Mouse (Mus musculus) testis, adult 2 months (tissue): ENCODE measurements around the gene Anp32e. TPM values are rescaled to one million over a fixed set of nuclear protein-coding genes. Genes with fewer than 3 reads are reported as not detected.
A peak's percentile ranks its signal among the peaks of the same experiment; 100 is the strongest.
"Not testable (repeated sequence)": the region's sequence is repeated elsewhere in the genome, so short reads cannot be mapped to it uniquely, and the experiment has no call there.

Source experiments
- H3K27ac ChIP-seq: fragments of 200-500 bp; 2 replicates; pipeline ENCODE4 v1.5.1; 2012; ENCODE audit warnings: low read depth, low read length; ENCODE audit not compliant: control insufficient read depth, insufficient read depth
- H3K27me3 ChIP-seq: fragments of 200-500 bp; 2 replicates; pipeline ENCODE4 v1.6.1; 2012; ENCODE audit warnings: mild to moderate bottlenecking, low read length, moderate library complexity; ENCODE audit not compliant: control insufficient read depth, insufficient read depth
- H3K36me3 ChIP-seq: fragments of 200-500 bp; 2 replicates; pipeline ENCODE4 v1.6.1; 2012; ENCODE audit warnings: mild to moderate bottlenecking, low read length; ENCODE audit not compliant: control insufficient read depth, insufficient read depth
- H3K4me1 ChIP-seq: fragments of 200-500 bp; 2 replicates; pipeline ENCODE4 v1.6.1; 2012; ENCODE audit warnings: low read length; ENCODE audit not compliant: control insufficient read depth, insufficient read depth
- H3K4me3 ChIP-seq: fragments of 200-500 bp; 2 replicates; pipeline ENCODE4 v1.5.1; 2012; ENCODE audit warnings: low read depth, mild to moderate bottlenecking, low read length, moderate library complexity, mixed read lengths; ENCODE audit not compliant: control insufficient read depth
- CTCF ChIP-seq: fragments of 200-500 bp; IDR thresholded peaks from 2 replicates; pipeline ENCODE4 v1.5.1; 2012; ENCODE audit warnings: low read depth, mild to moderate bottlenecking, inconsistent platforms, low read length, moderate library complexity; ENCODE audit not compliant: control insufficient read depth, insufficient read depth, insufficient replicate concordance
- POLR2A ChIP-seq: fragments of 200-500 bp; IDR thresholded peaks from 2 replicates; pipeline ENCODE4 v1.6.1; 2012; ENCODE audit warnings: low read depth, mild to moderate bottlenecking, inconsistent platforms, low read length, moderate library complexity; ENCODE audit not compliant: control insufficient read depth
- polyA plus RNA-seq: library from polyadenylated mRNA; depleted of rRNA; stranded (reverse); fragments of >200 nt; gene quantifications from 2 replicates; pipeline ENCODE4 v1.2.3, GENCODE M21; 2012

Anp32e gene
- polyA plus RNA-seq, 1 experiment, result 6.0 TPM

DNA sequence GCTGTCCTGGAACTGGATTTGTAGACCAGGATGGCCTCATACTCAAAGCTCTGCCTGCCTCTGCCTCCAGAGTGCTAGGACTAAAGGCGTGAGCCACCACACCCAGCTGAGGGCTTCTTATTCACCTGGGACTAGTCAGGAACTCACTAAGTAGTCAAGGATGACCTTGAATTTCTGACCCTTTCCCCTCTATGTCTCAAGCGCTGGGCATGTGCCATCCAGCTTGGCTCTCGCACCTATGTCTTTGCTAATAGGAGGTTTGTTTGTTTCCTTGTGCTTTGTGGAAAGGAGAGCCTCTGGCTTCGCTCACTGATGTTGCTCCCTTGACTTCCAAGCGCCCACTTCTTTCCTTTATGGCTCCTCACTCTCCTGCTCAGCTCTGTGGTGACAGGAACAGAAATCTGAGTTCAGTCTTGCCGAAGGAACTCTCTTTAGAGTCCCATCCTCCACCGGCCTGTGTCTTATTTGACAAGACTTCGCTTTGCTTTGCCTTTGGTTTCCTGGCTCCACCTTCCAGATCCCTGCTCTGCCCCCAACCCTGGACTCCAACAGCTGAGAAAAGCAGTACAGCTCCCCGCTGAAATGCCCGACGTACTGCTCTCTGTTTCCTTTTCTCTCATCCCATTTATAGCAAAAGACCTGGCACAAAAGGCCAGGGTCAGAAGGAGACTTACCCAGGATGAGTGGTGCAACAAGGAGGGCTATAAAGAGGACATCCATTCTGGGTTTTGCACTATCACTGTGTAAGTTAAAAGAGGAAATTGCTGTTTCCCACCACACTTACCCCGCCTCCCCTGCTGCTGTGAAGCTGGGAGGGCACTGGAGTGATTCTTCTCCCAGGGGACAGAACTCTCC, 37.6 kb upstream of the Anp32e start, which contains the start of gene BC028528:
TSS of gene BC028528 (minus strand) at position 795 of the 855 bp plus-strand sequence.
- Histone ChIP-seq H3K36me3 (no peaks in the 10 kb centered on the region), H3K4me3 (no peak within 1 kb of the TSS; the same call in none of the 2 replicates), H3K27me3 (no peaks in the 10 kb centered on the region), H3K4me1 (peaks cover 5% of the 10 kb centered on the region), H3K27ac (peak within 1 kb of the TSS; percentile 73)
- TF ChIP-seq CTCF (no peak), POLR2A (no peak)

DNA sequence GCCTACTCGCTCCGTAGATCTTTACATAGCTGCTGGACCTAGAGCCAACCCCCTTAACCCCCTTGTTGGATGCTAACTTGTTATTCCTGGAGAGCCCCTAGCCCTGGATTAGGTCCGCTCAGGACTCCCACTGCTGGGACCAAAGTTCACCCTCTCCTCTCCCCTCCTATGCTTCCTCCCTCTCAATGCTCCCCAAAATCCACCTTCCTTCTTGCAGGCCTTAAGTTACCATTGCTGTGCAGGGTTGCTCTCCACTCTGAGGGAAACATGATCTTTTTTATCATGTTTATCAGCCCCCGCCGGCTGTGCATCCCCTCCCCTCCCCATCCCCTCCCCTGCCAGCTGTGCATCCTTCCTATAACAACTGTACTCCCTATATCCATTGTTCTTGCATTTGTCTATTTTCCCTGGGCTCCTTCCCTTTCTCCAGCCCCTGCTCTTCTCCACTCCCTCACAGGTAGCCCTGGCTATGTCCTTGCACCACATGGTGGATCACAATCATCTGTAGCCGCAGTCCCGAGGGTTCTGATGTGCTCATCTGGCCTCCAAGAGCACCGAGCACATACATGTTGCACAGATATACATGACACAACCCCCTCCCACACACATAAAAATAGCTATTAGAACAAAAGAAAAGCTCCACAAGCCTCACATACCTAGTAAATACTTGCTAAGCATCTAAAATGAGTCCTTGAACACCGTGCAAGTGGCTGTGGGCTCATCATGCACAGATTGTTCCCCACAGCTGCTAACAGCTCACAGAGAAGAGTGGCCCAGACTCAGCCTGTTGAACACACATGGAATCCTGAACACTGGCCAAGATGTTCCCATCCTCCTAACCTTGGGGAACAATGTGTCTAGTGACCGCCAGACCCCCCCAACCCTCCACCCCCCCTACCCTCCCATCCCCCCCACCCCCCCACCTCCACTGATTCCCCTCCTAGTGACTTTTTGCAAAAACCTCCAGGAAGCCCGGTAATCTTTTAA, 36.7 kb upstream of the Anp32e start:
- peaks cover 5% of the 10 kb centered on the region for H3K4me1 ChIP-seq
- no peaks in the 10 kb centered on the region for H3K36me3 ChIP-seq
- TF ChIP-seq POLR2A, result no peak
- no peak for TF ChIP-seq CTCF
- H3K27me3 ChIP-seq, result no peaks in the 10 kb centered on the region
- no peak overlapping the region for H3K4me3 ChIP-seq
- peak overlapping the region; percentile 73 for H3K27ac ChIP-seq

DNA sequence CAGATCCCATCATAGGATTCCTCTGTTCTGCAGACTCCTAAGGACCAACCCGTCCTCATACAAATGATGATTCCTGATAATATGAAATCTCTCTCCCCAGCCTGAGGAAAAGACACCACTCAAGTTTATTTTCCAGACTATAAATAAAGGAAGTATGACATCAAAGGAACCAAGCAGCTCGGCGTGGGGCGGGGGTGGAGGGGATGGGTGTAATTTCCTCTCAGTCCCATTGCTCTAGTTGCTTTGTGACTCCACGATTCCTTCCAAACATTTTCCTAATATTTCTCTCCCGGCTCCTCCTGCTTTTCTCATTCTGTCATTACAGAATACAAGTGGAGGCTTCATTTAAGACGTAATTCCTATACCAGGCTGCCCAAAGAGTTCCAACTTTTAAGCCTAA, 35.9 kb upstream of the Anp32e start:
- no peaks in the 10 kb centered on the region for H3K27me3 ChIP-seq
- peak overlapping the region; percentile 63; the same call in 1 of the 2 replicates for H3K27ac ChIP-seq
- H3K36me3 ChIP-seq, result no peaks in the 10 kb centered on the region
- peaks cover 5% of the 10 kb centered on the region for H3K4me1 ChIP-seq
- TF ChIP-seq CTCF, result no peak
- no peak for TF ChIP-seq POLR2A
- no peak overlapping the region; the same call in 1 of the 2 replicates for H3K4me3 ChIP-seq

DNA sequence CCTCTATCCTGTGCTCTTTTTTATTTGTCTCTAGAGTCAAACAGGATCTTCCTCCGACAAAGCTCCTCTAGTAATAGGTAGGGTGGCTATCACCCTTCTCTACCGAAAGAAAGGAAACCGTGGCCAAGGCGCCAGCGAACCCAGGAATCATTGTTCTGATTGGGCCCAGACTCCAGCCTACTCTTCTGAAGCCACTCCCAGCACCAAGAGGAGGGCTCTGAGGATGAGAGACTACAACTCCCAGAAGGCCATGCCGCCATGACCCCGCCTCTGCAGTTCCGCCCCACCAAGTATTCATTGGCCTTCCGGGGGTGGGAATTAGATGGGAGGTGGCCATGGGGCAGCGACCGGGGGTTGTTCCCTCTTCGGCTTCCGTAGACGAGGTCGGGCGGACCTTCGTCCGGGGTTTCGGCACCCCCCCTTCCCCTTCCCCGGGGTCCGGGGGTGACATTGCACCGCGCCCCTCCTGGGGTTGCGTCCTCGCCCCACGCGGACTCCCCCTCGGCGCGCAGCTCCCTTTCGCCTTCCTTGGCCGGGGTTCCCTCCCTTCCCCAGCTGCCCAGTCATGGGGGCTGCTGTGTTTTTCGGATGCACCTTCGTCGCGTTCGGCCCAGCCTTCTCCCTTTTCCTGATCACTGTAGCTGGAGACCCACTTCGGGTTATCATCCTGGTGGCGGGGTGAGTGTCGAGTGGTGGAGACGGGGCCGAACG, 35.3 kb upstream of the Anp32e start, which contains the start of gene Aph1a:
TSS of gene Aph1a (plus strand) at position 364 of the 711 bp plus-strand sequence.
- not testable (repeated sequence) for H3K36me3 ChIP-seq, H3K27me3 ChIP-seq, H3K4me1 ChIP-seq
- H3K27ac ChIP-seq, result peak within 1 kb of the TSS; percentile 85
- peak within 1 kb of the TSS; percentile 84 for H3K4me3 ChIP-seq

DNA sequence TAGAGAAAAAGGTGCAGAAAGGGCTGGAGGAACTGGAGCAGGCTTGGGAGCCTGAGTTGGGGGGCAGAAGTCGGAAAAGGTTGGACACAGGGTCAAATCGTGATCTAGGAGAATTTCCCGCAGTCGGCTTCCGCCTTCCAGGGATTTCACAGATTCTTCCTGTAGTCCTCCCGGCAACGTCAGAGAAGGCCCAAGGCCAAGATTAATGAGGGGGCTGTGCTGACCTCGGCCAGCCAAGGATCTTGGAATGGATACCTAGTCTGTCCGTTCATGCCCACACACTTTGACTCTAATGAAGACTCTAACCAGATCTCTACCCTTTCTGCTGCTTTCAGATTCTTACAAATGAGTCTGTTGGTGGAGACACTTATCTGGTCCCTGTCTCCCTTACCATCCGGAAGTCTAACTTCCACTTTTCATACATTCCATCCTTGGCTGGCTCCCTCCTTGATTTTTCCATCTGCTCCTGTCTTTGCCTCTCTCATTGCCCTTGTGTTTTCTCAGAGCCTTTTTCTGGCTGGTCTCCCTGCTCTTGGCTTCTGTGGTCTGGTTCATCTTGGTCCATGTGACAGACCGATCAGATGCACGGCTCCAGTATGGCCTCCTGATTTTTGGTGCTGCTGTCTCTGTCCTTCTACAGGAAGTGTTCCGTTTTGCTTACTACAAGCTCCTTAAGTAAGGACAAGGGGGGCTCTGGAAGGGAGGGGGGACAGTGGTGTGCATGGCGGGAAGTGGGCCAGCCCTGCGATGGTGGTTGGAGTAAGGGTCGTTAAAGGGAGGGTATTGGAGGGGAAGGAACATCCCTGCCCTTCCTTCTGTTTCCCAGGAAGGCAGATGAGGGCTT, 34.5 kb upstream of the Anp32e start:
- no peaks in the 10 kb centered on the region for H3K27me3 ChIP-seq
- peak overlapping the region; percentile 85 for H3K27ac ChIP-seq
- no peaks in the 10 kb centered on the region for H3K36me3 ChIP-seq
- H3K4me1 ChIP-seq, result peaks cover 5% of the 10 kb centered on the region
- H3K4me3 ChIP-seq, result peak overlapping the region; percentile 84
- TF ChIP-seq CTCF (no peak), POLR2A (no peak)

DNA sequence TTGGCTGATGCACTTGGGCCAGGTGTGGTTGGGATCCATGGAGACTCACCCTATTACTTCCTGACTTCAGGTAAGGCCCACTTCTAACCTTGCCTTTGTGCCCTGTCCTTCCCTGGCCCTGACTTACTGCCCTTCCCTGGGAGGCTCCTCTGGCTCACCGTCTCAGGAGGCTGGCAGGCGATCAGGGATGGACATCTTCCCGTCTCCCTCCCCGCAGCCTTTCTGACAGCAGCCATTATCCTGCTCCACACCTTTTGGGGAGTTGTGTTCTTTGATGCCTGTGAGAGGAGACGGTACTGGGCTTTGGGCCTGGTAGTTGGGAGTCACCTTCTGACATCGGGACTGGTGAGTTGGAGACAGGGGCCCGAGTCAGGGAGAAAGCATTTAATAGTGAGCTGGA, 33.5 kb upstream of the Anp32e start:
- not testable (repeated sequence) for H3K27ac ChIP-seq, H3K4me3 ChIP-seq, H3K4me1 ChIP-seq, H3K36me3 ChIP-seq, H3K27me3 ChIP-seq
